Mouse (Mus musculus) erythroblast, embryonic 14.5 days (primary cell): ENCODE measurements around the gene Abcc6.

Source experiments
- GATA1 ChIP-seq: IDR thresholded peaks from 2 replicates; pipeline ENCODE4 v1.6.1; 2012; ENCODE audit warnings: low read length, inconsistent platforms, mixed read lengths
- TAL1 ChIP-seq: IDR thresholded peaks from 3 replicates; pipeline ENCODE4 v1.6.1; 2012; ENCODE audit warnings: low read length, inconsistent platforms, mixed read lengths

- TF ChIP-seq GATA1: no peak
- no peak for TF ChIP-seq TAL1
Measured at GRCm38 (mm10) chr7:46049981-46050380, 19.9 kb upstream of the Abcc6 start.
